Mouse (Mus musculus) left cerebral cortex, adult 8-10 months (tissue): ENCODE data around the gene Olfr1395. TPM values are rescaled to one million over a fixed set of nuclear protein-coding genes. Genes with fewer than 3 reads are reported as not detected.
"Not testable (repeated sequence)": the region's sequence is repeated elsewhere in the genome, so short reads cannot be mapped to it uniquely, and the experiment has no call there.

ENCODE experiments used
- DNase-seq, 2 experiments: peaks; one replicate each; pipeline ENCODE4 v3.0.0; 2022; ENCODE audit warnings: low spot score in 2 of 2
- total RNA-seq, 4 experiments: library from RNA; stranded (reverse); gene quantifications; 2 replicates each; pipeline ENCODE4 v1.2.4; 2022

The Olfr1395 gene
- total RNA-seq, 4 experiments from 2014 or later, result not detected

DNA sequence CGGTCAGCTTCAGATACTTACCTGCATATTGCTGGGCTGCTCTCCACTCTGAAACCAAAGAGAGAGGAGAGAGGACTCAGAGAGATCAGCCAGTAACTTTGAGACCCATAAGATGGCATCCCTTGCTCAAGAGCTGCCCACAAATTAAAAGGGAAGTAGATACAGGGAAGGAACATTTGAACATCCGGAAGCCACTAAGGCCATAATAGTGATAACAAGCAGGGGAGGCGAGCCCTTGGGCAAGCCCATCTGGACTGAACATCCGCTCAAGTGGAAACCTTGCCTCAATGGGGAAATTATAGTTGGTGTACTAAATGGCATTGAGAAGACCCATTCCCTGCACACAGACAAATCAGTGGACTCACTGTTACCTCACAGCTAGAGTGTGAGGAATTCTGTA, 28.5 kb downstream of the Olfr1395 start:
- no peak for DNase-seq

- no peak for DNase-seq
Observed at GRCm38 (mm10) chr11:49175345-49175744, 33.3 kb downstream of the Olfr1395 start.

DNA sequence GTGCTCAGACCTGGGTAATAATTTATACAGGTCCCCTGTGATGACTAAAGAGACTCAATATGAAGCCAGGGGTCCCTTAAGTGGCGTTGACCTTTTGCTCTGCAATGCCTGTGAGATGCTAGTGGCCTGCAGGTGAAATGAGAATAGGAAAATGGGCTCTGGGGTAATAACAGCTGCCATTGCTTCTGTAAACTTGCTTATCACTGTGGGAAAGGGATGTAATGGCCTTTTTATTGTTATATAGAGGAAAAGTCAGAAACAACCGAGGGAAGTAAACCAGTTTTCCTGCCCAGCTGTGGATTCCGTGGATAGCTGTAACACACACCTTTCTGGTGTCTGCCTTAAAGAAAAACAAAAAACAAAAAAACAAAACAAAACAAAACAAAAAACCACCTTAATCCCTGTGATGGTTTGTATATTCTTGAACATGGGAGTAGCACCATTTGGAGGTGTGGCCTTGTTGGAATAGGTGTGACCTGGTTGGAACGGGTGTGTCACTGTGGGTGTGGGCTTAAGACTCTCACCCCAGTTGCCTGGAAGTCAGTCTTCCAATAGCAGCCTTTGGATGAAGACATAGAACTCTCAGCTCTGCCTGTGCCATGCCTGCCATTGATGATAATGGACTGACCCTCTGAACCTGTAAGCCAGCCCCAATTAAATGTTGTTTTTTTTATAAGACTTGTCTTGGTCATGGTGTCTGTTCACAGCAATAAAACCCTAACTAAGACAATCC, 34.1 kb downstream of the Olfr1395 start:
- not testable (repeated sequence) for DNase-seq

DNA sequence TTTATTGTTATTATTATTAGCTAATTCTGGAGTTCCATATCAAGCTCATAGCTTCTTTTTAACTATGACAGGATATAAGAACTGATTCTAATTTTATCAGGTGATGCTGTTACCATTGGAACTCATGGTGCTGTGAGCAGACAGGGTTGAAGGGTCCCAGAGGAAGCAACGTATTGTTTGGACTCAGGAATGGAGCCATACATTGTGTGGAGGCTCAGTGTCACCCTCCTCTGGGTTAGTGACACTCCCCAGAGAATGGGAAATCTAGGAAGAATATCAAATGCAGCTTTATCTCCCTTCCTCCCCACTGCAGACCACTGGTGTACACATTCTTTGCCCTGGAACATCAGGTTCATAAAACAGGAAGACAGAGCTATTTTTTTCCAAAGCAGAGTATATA, 41.1 kb downstream of the Olfr1395 start:
- DNase-seq, result no peak

- no peak for DNase-seq
Observed at GRCm38 (mm10) chr11:49186452-49186851, 44.4 kb downstream of the Olfr1395 start.

- no peak for DNase-seq
Observed at GRCm38 (mm10) chr11:49186955-49187488, 44.9 kb downstream of the Olfr1395 start, which contains the start of gene Btnl9. Btnl9 (minus strand) TSS chr11:49187159.

DNA sequence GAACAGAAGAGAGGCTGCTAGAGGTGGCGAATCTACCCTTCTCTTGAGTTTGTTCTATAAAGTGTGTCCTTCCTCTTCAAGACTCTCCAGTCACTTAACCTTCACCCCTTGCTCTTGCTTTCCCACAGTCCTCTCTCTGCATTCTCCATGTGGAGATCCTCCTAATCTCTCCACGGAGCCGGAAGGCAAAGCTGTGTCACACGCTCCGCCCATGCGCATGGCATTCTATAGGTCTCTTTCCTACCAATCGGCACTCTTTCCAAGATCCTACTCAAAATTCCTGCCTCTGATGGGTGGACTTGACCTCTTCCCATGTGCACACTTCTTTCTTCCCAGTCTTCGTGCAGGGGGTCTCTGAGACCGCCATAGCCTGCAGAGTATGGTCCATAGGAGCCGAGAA, 45.6 kb downstream of the Olfr1395 start:
- DNase-seq, result no peak

DNA sequence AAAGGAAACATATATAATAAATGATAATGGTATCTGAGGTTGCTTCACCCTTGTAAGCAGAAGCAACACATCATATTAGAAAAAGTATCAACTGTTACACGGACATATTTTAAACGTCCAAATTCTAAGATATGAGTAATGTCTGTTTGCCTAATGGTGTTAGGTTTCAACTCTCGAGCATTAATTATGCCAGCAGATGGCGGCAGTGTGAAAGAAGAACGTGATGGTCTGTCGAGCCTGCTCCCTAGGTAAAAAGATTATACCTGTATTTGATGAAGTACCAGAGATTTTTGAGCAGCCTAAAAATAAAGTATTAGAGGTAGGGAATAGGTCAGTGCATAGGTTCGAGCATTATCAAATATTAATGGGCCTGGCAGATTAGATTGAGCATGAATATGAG, 47.7 kb downstream of the Olfr1395 start:
- DNase-seq, result no peak

DNA sequence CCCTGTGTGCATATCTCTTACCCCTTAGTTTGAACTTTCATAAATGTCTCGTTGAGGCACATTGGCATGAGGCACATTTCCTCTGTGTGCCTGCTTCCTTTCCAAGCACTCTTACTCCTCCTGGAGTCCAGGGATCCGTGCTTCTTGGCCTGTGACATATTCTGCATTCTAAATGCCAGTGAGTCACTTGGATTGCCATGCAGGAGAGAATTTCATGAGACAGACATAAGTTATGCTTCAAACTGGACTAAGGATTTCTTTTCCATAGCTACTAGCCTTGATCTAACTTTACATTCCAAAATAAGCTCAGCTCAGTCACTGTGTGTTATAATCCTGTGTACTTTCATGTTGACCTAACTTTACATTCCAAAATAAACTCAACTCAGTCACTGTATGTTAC, 49.0 kb downstream of the Olfr1395 start:
- no peak for DNase-seq

DNA sequence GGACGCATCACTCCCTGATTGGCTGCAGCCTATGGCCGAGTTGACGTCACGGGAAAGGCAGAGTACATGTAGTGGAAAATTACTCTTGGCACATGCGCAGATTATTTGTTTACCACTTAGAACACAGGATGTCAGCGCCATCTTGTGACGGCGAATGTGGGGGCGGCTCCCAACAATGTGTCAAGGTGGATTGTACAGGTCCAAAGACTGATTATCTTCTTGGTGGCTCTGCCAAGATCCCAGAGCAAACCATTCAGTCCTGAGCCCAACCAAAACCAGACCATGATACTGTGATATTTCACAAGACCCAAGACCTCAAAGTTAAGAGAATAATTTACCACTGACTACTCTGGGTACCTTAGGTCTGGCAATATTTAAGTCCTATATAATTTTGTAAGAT, 52.7 kb downstream of the Olfr1395 start:
- not testable (repeated sequence) for DNase-seq

DNA sequence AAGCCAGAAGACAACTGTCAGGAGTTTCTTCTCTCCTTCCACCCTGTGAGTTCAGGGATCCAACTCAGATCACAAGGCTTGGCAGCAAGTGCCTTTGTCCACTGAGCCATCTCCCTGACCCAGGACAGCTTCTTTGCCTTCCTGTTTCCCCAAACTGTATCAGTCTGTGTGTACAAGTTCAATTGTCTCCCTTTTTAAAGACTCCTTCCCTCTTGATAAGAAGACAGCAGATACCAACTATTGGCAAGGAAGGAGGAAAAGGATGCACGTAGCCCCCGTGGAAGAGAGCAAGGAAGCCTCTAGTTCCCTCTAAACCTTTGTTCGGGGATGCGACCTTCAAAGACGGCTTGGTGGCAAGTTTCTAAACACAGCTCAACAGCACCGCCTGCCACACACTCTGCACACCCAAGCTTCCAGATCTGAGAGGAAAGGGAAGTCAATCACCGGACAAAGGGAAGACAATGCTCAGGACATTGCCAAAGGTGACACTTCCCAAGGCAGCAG, 53.8 kb downstream of the Olfr1395 start:
- no peak for DNase-seq

Other genes starting within 250 kb of the Olfr1395 start
- gene Gm5431, start 240.1 kb upstream of the Olfr1395 start, total RNA-seq, result under 1 TPM in 3 of 4 experiments, not detected in 1; 0.17 to 0.86 (median 0.53) TPM
- gene Psme2b, start 196.1 kb upstream of the Olfr1395 start, total RNA-seq, result 1 to 10 TPM; 1.2 to 3.5 (median 2.6) TPM
- gene Olfr56, start 163.4 kb upstream of the Olfr1395 start, total RNA-seq, result not detected
- gene 9930111J21Rik1, start 162.9 kb upstream of the Olfr1395 start, total RNA-seq, result 1 to 10 TPM in 3 of 4 experiments, under 1 TPM in 1; 0.96 to 3.1 (median 1.8) TPM
- gene Gm12185, start 150.0 kb upstream of the Olfr1395 start, total RNA-seq, result under 1 TPM; 0.30 to 0.41 (median 0.37) TPM
- 1 to 10 TPM in 2 of 4 experiments, under 1 TPM in 2; 0.42 to 1.3 (median 0.88) TPM for gene Tgtp1, start 148.1 kb upstream of the Olfr1395 start, total RNA-seq
- 1 to 10 TPM; 1.3 to 3.1 (median 2.4) TPM for gene 9930111J21Rik2, start 91.0 kb upstream of the Olfr1395 start, total RNA-seq
- gene Tgtp2, start 78.1 kb upstream of the Olfr1395 start, total RNA-seq, result under 1 TPM in 2 of 4 experiments, not detected in 2; 0.23 to 0.56 TPM
- gene Ifi47, start 65.7 kb upstream of the Olfr1395 start, total RNA-seq, result 1 to 10 TPM in 1 of 4 experiments, under 1 TPM in 3; 0.81 to 1.0 (median 0.88) TPM
- gene Olfr1396, start 27.4 kb upstream of the Olfr1395 start, total RNA-seq, result not detected
- not detected for gene Olfr1394, start 12.1 kb downstream of the Olfr1395 start, total RNA-seq
- gene Btnl9, start 44.9 kb downstream of the Olfr1395 start, total RNA-seq, result under 1 TPM in 1 of 4 experiments, not detected in 3; 0.09 TPM
- gene Zfp62, start 61.0 kb downstream of the Olfr1395 start, total RNA-seq, result 10 to 100 TPM; 64.1 to 83.4 (median 73.4) TPM
- 10 to 100 TPM; 65.9 to 72.3 (median 69.2) TPM for gene Mgat1, start 101.9 kb downstream of the Olfr1395 start, total RNA-seq
- 1 to 10 TPM in 2 of 4 experiments, under 1 TPM in 2; 0.65 to 1.1 (median 0.84) TPM for gene Olfr1393, start 136.0 kb downstream of the Olfr1395 start, total RNA-seq
- gene Olfr1392, start 143.0 kb downstream of the Olfr1395 start, total RNA-seq, result under 1 TPM in 3 of 4 experiments, not detected in 1; 0.18 to 0.28 (median 0.23) TPM
- gene Olfr10, start 162.5 kb downstream of the Olfr1395 start, total RNA-seq, result not detected
- not detected for gene Olfr1391, start 180.5 kb downstream of the Olfr1395 start, total RNA-seq
- gene Olfr1390, start 192.9 kb downstream of the Olfr1395 start, total RNA-seq, result not detected